Mouse (Mus musculus): ENCODE measurements around the gene Ndfip2. TPM values are rescaled to one million over a fixed set of nuclear protein-coding genes. Genes with fewer than 3 reads are reported as not detected.

Ndfip2 gene
- 21.6 TPM for polyA plus RNA-seq (2012; fragmentation: generic; extraction: Trizol)
- long read RNA-seq, experiment 1, transcript Ndfip2-206 (8 exons, 2,532 nt): major isoform, 120 of 145 reads
- long read RNA-seq, experiment 1, transcript Ndfip2-202 (8 exons, 1,695 nt): minor isoform, 14 of 145 reads
- long read RNA-seq, experiment 1, partial matches to known transcripts: 5 of 145 reads
- long read RNA-seq, experiment 1, other reads (novel, unspliced or antisense): 6 of 145 reads
- long read RNA-seq, experiment 2, transcript Ndfip2-202 (8 exons, 1,695 nt): minor isoform, 23 of 235 reads
- long read RNA-seq, experiment 2, transcript Ndfip2-206 (8 exons, 2,532 nt): major isoform, 208 of 235 reads
- long read RNA-seq, experiment 2, partial matches to known transcripts: 0 of 235 reads
- long read RNA-seq, experiment 2, other reads (novel, unspliced or antisense): 4 of 235 reads

DNA sequence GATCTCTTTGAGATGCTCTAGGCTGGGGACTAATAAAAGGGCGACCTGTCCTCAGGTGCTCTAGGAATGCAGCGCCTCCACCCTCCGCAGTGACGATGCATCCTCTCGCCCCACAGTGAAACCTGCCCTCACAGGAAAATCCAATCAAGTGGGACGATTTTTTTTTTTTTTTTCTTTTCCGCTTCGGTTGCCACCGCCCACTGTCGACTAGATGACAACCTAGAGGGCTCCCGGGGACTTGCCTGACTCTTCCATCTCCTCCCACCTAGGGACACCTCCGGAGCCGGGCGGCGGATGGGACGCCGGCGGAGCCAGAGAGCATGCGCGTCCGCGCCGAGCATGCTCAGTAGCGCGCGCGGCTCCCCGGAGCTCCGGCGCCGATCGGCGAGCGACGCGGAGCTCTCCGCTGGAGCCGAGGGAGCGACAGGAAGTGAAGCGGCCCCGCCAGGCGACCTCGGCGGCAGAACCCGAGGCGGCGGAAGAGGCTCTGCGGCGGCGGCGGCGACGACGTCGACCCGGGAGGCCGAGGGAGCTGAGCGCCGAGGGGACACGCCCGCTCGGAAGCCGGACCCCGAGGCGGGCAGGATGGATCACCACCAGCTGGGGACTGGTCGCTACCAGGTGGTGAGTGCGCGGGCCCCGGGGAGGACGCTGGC lies at the start of gene Ndfip2:
TSS of gene Ndfip2 (plus strand) at position 195 of the 656 bp plus-strand sequence.
- TF ChIP-seq CEBPB (IDR thresholded peaks at IDR 0.05; ENCODE audit: low read depth) (no peak), MYOD1 (IDR thresholded peaks at IDR 0.05; ENCODE audit: control insufficient read depth, insufficient read length, low read depth) (no peak), USF1 (IDR thresholded peaks at IDR 0.05; ENCODE audit: low read depth) (no peak), MYOG (IDR thresholded peaks at IDR 0.05; ENCODE audit: control insufficient read depth, extremely low read depth, insufficient read length) (no peak), MAX (IDR thresholded peaks at IDR 0.05) (peak; percentile 25), CTCF (IDR thresholded peaks at IDR 0.05; ENCODE audit: control insufficient read depth, insufficient read depth, insufficient read length) (no peak), FOSL1 (IDR thresholded peaks at IDR 0.05; ENCODE audit: insufficient read depth, low read length, poor library complexity, severe bottlenecking) (no peak)
- peaks cover 45% of the 10 kb centered on the region for H3K79me2 ChIP-seq (ENCODE audit: control insufficient read depth, insufficient read depth)
- peak within 1 kb of the TSS; percentile 90 for H3ac ChIP-seq (ENCODE audit: control insufficient read depth, insufficient read length, low read depth)
- H3K4me3 ChIP-seq (ENCODE audit: insufficient read depth, poor library complexity, severe bottlenecking): peak within 1 kb of the TSS; percentile 49
- peaks cover 38% of the 10 kb centered on the region for H3K79me3 ChIP-seq (ENCODE audit: low read depth)
- no peaks in the 10 kb centered on the region for H3K27me3 ChIP-seq (ENCODE audit: control insufficient read depth, insufficient read depth, insufficient read length)
- no peaks in the 10 kb centered on the region for H3K36me3 ChIP-seq (ENCODE audit: control insufficient read depth, insufficient read depth)

GRCm38 (mm10) chr14:105219525-105220376 lies 38.6 kb upstream of the Ndfip2 start:
- TF ChIP-seq MYOD1 (IDR thresholded peaks at IDR 0.05; ENCODE audit: control insufficient read depth, insufficient read length, low read depth): no peak
- TF ChIP-seq CTCF (IDR thresholded peaks at IDR 0.05; ENCODE audit: control insufficient read depth, insufficient read depth, insufficient read length): no peak
- TF ChIP-seq FOSL1 (IDR thresholded peaks at IDR 0.05; ENCODE audit: insufficient read depth, low read length, poor library complexity, severe bottlenecking): no peak
- H3K79me2 ChIP-seq (ENCODE audit: control insufficient read depth, insufficient read depth): no peaks in the 10 kb centered on the region

GRCm38 (mm10) chr14:105222240-105222639 lies 36.1 kb upstream of the Ndfip2 start:
- TF ChIP-seq FOSL1 (IDR thresholded peaks at IDR 0.05; ENCODE audit: insufficient read depth, low read length, poor library complexity, severe bottlenecking): no peak
- TF ChIP-seq CTCF (IDR thresholded peaks at IDR 0.05; ENCODE audit: control insufficient read depth, insufficient read depth, insufficient read length): no peak
- no peak for TF ChIP-seq CEBPB (IDR thresholded peaks at IDR 0.05; ENCODE audit: low read depth)
- no peak for TF ChIP-seq MAX (IDR thresholded peaks at IDR 0.05)
- TF ChIP-seq USF1 (IDR thresholded peaks at IDR 0.05; ENCODE audit: low read depth): no peak
- TF ChIP-seq MYOG (IDR thresholded peaks at IDR 0.05; ENCODE audit: control insufficient read depth, extremely low read depth, insufficient read length): no peak
- no peak for TF ChIP-seq MYOD1 (IDR thresholded peaks at IDR 0.05; ENCODE audit: control insufficient read depth, insufficient read length, low read depth)
- Histone ChIP-seq H3K79me2 (ENCODE audit: control insufficient read depth, insufficient read depth) (no peaks in the 10 kb centered on the region), H3K79me3 (ENCODE audit: low read depth) (no peaks in the 10 kb centered on the region), H3K36me3 (ENCODE audit: control insufficient read depth, insufficient read depth) (no peaks in the 10 kb centered on the region), H3K27me3 (ENCODE audit: control insufficient read depth, insufficient read depth, insufficient read length) (peaks cover 3% of the 10 kb centered on the region), H3K4me3 (ENCODE audit: insufficient read depth, poor library complexity, severe bottlenecking) (no peak overlapping the region), H3ac (ENCODE audit: control insufficient read depth, insufficient read length, low read depth) (no peak overlapping the region)

More at GRCm38 (mm10) chr14:105219525-105220376, 38.6 kb upstream of the Ndfip2 start:
- Histone ChIP-seq H3ac (ENCODE audit: control insufficient read depth, insufficient read length, low read depth) (no peak overlapping the region), H3K79me3 (ENCODE audit: low read depth) (no peaks in the 10 kb centered on the region), H3K4me3 (ENCODE audit: insufficient read depth, poor library complexity, severe bottlenecking) (no peak overlapping the region), H3K36me3 (ENCODE audit: control insufficient read depth, insufficient read depth) (no peaks in the 10 kb centered on the region), H3K27me3 (ENCODE audit: control insufficient read depth, insufficient read depth, insufficient read length) (peaks cover 3% of the 10 kb centered on the region)

- Histone ChIP-seq H3K27me3 (ENCODE audit: control insufficient read depth, insufficient read depth, insufficient read length) (peaks cover 2% of the 10 kb centered on the region), H3K79me3 (ENCODE audit: low read depth) (no peaks in the 10 kb centered on the region), H3K36me3 (ENCODE audit: control insufficient read depth, insufficient read depth) (no peaks in the 10 kb centered on the region), H3ac (ENCODE audit: control insufficient read depth, insufficient read length, low read depth) (no peak overlapping the region), H3K4me3 (ENCODE audit: insufficient read depth, poor library complexity, severe bottlenecking) (no peak overlapping the region), H3K79me2 (ENCODE audit: control insufficient read depth, insufficient read depth) (no peaks in the 10 kb centered on the region)
- TF ChIP-seq USF1 (IDR thresholded peaks at IDR 0.05; ENCODE audit: low read depth): no peak
- no peak for TF ChIP-seq CEBPB (IDR thresholded peaks at IDR 0.05; ENCODE audit: low read depth)
- TF ChIP-seq MYOD1 (IDR thresholded peaks at IDR 0.05; ENCODE audit: control insufficient read depth, insufficient read length, low read depth): no peak
- TF ChIP-seq MAX (IDR thresholded peaks at IDR 0.05): no peak
- no peak for TF ChIP-seq MYOG (IDR thresholded peaks at IDR 0.05; ENCODE audit: control insufficient read depth, extremely low read depth, insufficient read length)
- TF ChIP-seq CTCF (IDR thresholded peaks at IDR 0.05; ENCODE audit: control insufficient read depth, insufficient read depth, insufficient read length): no peak
Observed at GRCm38 (mm10) chr14:105225790-105226189, 32.6 kb upstream of the Ndfip2 start.

GRCm38 (mm10) chr14:105232421-105232820 lies 26.0 kb upstream of the Ndfip2 start:
- Histone ChIP-seq H3K4me3 (ENCODE audit: insufficient read depth, poor library complexity, severe bottlenecking) (no peak overlapping the region), H3K27me3 (ENCODE audit: control insufficient read depth, insufficient read depth, insufficient read length) (no peaks in the 10 kb centered on the region), H3K79me2 (ENCODE audit: control insufficient read depth, insufficient read depth) (no peaks in the 10 kb centered on the region), H3ac (ENCODE audit: control insufficient read depth, insufficient read length, low read depth) (no peak overlapping the region), H3K79me3 (ENCODE audit: low read depth) (no peaks in the 10 kb centered on the region), H3K36me3 (ENCODE audit: control insufficient read depth, insufficient read depth) (no peaks in the 10 kb centered on the region)
- TF ChIP-seq CTCF (IDR thresholded peaks at IDR 0.05; ENCODE audit: control insufficient read depth, insufficient read depth, insufficient read length) (peak; percentile 71), MAX (IDR thresholded peaks at IDR 0.05) (no peak)

All from C2C12 (cell line).